ENCODE assay signal across 9 mouse cellular contexts in the genomic region with DNA sequence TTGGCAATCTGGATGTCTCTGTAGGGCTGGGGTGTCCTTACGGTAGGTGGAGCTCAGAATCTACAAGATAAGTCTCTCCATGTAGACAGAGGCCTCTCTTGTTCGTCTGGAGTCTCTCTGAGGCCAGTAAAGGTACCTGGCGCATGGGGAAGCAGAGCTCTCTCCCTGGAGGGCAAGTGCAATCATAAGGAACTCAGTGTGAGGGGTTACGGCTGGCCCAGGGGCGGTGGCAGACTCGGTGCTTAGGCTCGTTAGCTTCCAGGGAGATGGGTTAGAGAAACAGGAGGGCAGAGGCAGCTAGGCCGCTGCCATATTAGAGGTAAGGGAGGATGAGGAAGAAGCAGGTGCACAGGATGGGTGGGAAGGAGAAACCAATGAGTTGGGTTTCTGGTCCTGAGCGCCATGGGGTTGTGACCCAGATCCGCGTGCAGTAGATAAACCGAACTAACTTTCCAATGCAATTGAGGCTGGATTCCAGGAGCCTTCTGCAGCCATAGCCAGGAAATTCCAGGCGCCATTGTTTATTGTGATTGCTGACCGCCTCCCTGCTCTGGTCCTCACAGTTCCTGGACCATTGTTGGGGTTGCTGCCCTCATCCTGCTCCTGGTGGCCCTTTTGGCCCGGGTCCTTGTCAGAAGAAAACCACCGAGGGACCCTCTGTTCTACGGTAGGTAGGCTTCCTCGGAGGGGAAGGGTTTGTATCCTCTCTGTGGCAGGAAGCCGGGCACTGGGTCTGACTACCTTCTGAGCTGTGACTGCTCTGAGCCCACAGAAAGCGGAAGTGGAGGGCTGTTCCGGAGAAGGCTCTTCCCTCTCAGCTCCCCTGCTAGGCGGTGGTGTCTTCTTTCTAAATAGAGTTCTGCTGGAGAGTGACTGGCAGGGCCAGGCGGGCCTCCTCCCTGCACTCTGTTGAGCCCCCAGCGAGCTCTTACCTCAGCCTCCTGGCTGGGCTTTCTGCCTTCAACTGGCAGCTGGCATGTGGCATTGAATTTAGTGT. TPM values are rescaled to one million over a fixed set of nuclear protein-coding genes. Genes with fewer than 3 reads are reported as not detected.
DNase-seq lines count a peak whose midpoint lies in the region; TF ChIP-seq lines count a peak whose summit lies in the region.
"Had no signal": no experiment of that assay in that cellular context is flagged by ENCODE, and none has a peak within 500 bp of the region (broad histone marks: within the 10 kb centered on the region; RNA-seq: fewer than 3 reads in every experiment).

No protein-coding gene starts in this region.

- H3K4me1 ChIP-seq in megakaryocyte, embryonic 14.5 days, result peaks cover 72% of the 10 kb centered on the region

- TF ChIP-seq CTCF in layer of hippocampus, adult 2 months (conservative IDR thresholded peaks at IDR 0.05), result no peak

- no peak for DNase-seq in layer of hippocampus, adult 2 months (ENCODE audit: low spot score in 2 of 2)
- DNase-seq in layer of hippocampus, adult 9-10 months (ENCODE audit: low spot score), result no peak
- peak; percentile 32 for DNase-seq in gastrocnemius, adult 18-20 months (ENCODE audit: low spot score)
- DNase-seq in kidney, postnatal 14 days, result peak; percentile 44
- no peak for DNase-seq in c-Kit-positive CD71-positive TER-119-positive erythroid progenitor cells, embryonic 14.5 days (ENCODE audit: low spot score)
- DNase-seq in right cerebral cortex, postnatal 25 days, result no peak
- no peak for DNase-seq in urinary bladder, postnatal 14 days (ENCODE audit: low spot score)

- H3K4me3 ChIP-seq in layer of hippocampus, adult 2 months, result no peak overlapping the region; the same call in 1 of the 2 replicates
- peak overlapping the region; percentile 78 for H3K4me3 ChIP-seq in megakaryocyte, embryonic 14.5 days (replicated peaks)

- H3K9me3 ChIP-seq in megakaryocyte, embryonic 14.5 days, result no peaks in the 10 kb centered on the region

- H3K27ac ChIP-seq in layer of hippocampus, adult 2 months, result peak overlapping the region; percentile 53

- H3K27me3 ChIP-seq in megakaryocyte, embryonic 14.5 days (replicated peaks), result peaks cover 30% of the 10 kb centered on the region

- peaks cover 27% of the 10 kb centered on the region for H3K36me3 ChIP-seq in megakaryocyte, embryonic 14.5 days (replicated peaks; ENCODE audit: low read length)

RNA-seq across cellular contexts. Expression of gene Tm6sf1, which starts 4.1 kb away (rescaled TPM):
- total RNA-seq in layer of hippocampus, adult 2 months (2021), result 10 to 100 TPM; 13.8 to 17.9 TPM
- 1 to 10 TPM; 6.1 to 7.8 TPM for total RNA-seq in gastrocnemius, adult 18-20 months (2021)
- 4.9 and 15.9 TPM in 2 replicates for polyA plus RNA-seq in megakaryocyte, embryonic 14.5 days (2012; ENCODE audit: insufficient read depth, low replicate concordance)

RNA-seq across cellular contexts. Expression of gene Gm10160, which starts 7.3 kb away (rescaled TPM):
- not detected for total RNA-seq in layer of hippocampus, adult 2 months (2021)
- total RNA-seq in gastrocnemius, adult 18-20 months (2021), result not detected
- not detected in 2 replicates for polyA plus RNA-seq in megakaryocyte, embryonic 14.5 days (2012; ENCODE audit: insufficient read depth, low replicate concordance)
- total RNA-seq: left cerebral cortex, postnatal 10 days had no signal

RNA-seq across cellular contexts. Expression of gene Btbd1, which starts 33.7 kb away (rescaled TPM):
- total RNA-seq in layer of hippocampus, adult 2 months (2021), result 100 to 1,000 TPM in 1 of 2 experiments, 10 to 100 TPM in 1; 97.5 to 104 TPM
- 100 to 1,000 TPM; 163 to 167 TPM for total RNA-seq in gastrocnemius, adult 18-20 months (2021)
- polyA plus RNA-seq in megakaryocyte, embryonic 14.5 days (2012; ENCODE audit: insufficient read depth, low replicate concordance), result 5.8 and 7.3 TPM in 2 replicates

Comparison
In these comparisons a context has a peak if more than half of its experiments do, and no peak if none do; other contexts are left out.
1. DNase-seq: peak in gastrocnemius, adult 18-20 months (single experiment) and kidney, postnatal 14 days (single experiment); none in layer of hippocampus, adult 2 months (0 of 2), layer of hippocampus, adult 9-10 months (single experiment), c-Kit-positive CD71-positive TER-119-positive erythroid progenitor cells, embryonic 14.5 days (single experiment), right cerebral cortex, postnatal 25 days (single experiment) and urinary bladder, postnatal 14 days (single experiment).